18 mouse cellular contexts compared by ENCODE assay signal in the genomic region with DNA sequence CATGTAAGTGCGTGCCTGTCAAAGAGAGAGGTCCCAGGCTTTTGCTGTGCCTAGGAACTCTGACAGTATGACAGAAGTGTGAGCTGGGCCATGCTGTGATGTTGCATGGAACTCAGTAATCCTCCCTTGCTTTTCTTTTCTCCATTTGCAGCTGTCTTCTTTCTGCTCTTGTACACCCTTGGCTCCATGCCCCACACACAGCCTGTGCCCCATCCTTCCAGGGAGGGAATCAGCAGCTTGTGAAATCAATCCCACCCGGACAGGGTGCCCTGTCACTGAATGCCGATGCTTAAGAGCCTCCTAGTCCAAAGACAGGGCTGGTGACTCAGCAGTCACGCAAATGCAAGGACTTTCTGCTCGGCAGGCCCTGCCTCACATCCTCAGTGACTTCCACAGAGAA.
DNase-seq lines count a peak whose midpoint lies in the region; ATAC-seq and TF ChIP-seq lines count a peak whose summit lies in the region.
"Had no signal": no experiment of that assay in that cellular context is flagged by ENCODE, and none has a peak within 500 bp of the region (broad histone marks: within the 10 kb centered on the region; RNA-seq: fewer than 3 reads in every experiment).

No protein-coding gene starts in this region.

- TF ChIP-seq CTCF in forebrain, postnatal 0 days (IDR thresholded peaks at IDR 0.05; ENCODE audit: low read depth) = no peak
- no peak for TF ChIP-seq CTCF in lung, embryonic 14.5 days (IDR thresholded peaks at IDR 0.05; ENCODE audit: low read depth)
- no peak for TF ChIP-seq CTCF in Patski (IDR thresholded peaks at IDR 0.05)

- 0 out of 2 replicates have a peak, but pooled peaks have one; percentile 10 for ATAC-seq in forebrain, postnatal 0 days
- ATAC-seq in forebrain, embryonic 12.5 days (ENCODE audit: low FRiP score) = no peak
- peak; percentile 62; the same call in 1 of the 2 replicates for ATAC-seq in lung, embryonic 14.5 days (ENCODE audit: insufficient read depth)
- peak; percentile 74 for ATAC-seq in Patski
- ATAC-seq: activated CD4-positive, CD25-positive, alpha-beta regulatory T cell, adult 4 months; forebrain, embryonic 16.5 days; hindbrain, embryonic 16.5 days; intestine, postnatal 0 days had no signal

- in situ Hi-C loops in Patski (cut with MboI; ENCODE audit: low pct_unique_long_range_greater_than_20kb) = no loop called here

- H3K4me3 ChIP-seq in forebrain, postnatal 0 days (ENCODE audit: low read depth, low read length) = no peak overlapping the region
- H3K4me3 ChIP-seq in forebrain, embryonic 12.5 days (replicated peaks) = no peak overlapping the region
- no peak overlapping the region for H3K4me3 ChIP-seq in lung, embryonic 14.5 days (ENCODE audit: low read depth, low read length)
- H3K4me3 ChIP-seq: heart, embryonic 13.5 days; midbrain, embryonic 12.5 days had no signal

- POLR2A ChIA-PET in Patski (lab: Charles Lee) = no interaction called here

- no peaks in the 10 kb centered on the region for H3K4me1 ChIP-seq in forebrain, postnatal 0 days (ENCODE audit: insufficient read depth)
- 0 out of 2 replicates have a peak, but pooled peaks cover 2% of the 10 kb centered on the region for H3K4me1 ChIP-seq in forebrain, embryonic 12.5 days
- H3K4me1 ChIP-seq in lung, embryonic 14.5 days (ENCODE audit: insufficient read depth) = no peaks in the 10 kb centered on the region
- H3K4me1 ChIP-seq: heart, embryonic 13.5 days; midbrain, embryonic 12.5 days had no signal

- H3K27me3 ChIP-seq in forebrain, postnatal 0 days (ENCODE audit: insufficient read depth, low read length) = no peaks in the 10 kb centered on the region
- H3K27me3 ChIP-seq in forebrain, embryonic 12.5 days = no peaks in the 10 kb centered on the region; the same call in 1 of the 2 replicates
- no peaks in the 10 kb centered on the region for H3K27me3 ChIP-seq in lung, embryonic 14.5 days (ENCODE audit: insufficient read depth, low read length)
- no peaks in the 10 kb centered on the region for H3K27me3 ChIP-seq in Patski
- H3K27me3 ChIP-seq: heart, embryonic 13.5 days had no signal

- H3K9me3 ChIP-seq in forebrain, postnatal 0 days (ENCODE audit: low read length) = no peaks in the 10 kb centered on the region
- H3K9me3 ChIP-seq in forebrain, embryonic 12.5 days = no peaks in the 10 kb centered on the region
- no peaks in the 10 kb centered on the region for H3K9me3 ChIP-seq in lung, embryonic 14.5 days (ENCODE audit: low read depth, low read length)
- H3K9me3 ChIP-seq: heart, embryonic 13.5 days; midbrain, embryonic 12.5 days had no signal

- no peak overlapping the region for H3K9ac ChIP-seq in forebrain, postnatal 0 days
- no peak overlapping the region for H3K9ac ChIP-seq in forebrain, embryonic 12.5 days
- no peak overlapping the region for H3K9ac ChIP-seq in lung, embryonic 14.5 days
- H3K9ac ChIP-seq: heart, embryonic 13.5 days; midbrain, embryonic 12.5 days had no signal

- no peak overlapping the region for H3K27ac ChIP-seq in forebrain, postnatal 0 days (ENCODE audit: low read depth, low read length)
- H3K27ac ChIP-seq in forebrain, embryonic 12.5 days = no peak overlapping the region; the same call in 1 of the 2 replicates
- no peak overlapping the region for H3K27ac ChIP-seq in lung, embryonic 14.5 days (ENCODE audit: low read depth)
- H3K27ac ChIP-seq: heart, embryonic 13.5 days; midbrain, embryonic 12.5 days had no signal

- DNase-seq in forebrain, postnatal 0 days = no peak
- DNase-seq in lung, embryonic 14.5 days = peak; percentile 54
- DNase-seq in lung, postnatal 36 days = no peak
- DNase-seq in Patski (ENCODE audit: low read depth, low spot score) = no peak
- peak; percentile 31 for DNase-seq in lung, postnatal 14 days
- no peak for DNase-seq in cerebellum, adult 9-10 months
- DNase-seq: adrenal gland, postnatal 36 days; cerebellum, adult 9-11 months; heart, postnatal 4 days; kidney, postnatal 10 days; thymus, postnatal 36 days had no signal

- H3K4me2 ChIP-seq in forebrain, postnatal 0 days (ENCODE audit: low read depth) = no peak overlapping the region
- H3K4me2 ChIP-seq in forebrain, embryonic 12.5 days = no peak overlapping the region
- H3K4me2 ChIP-seq in lung, embryonic 14.5 days = no peak overlapping the region
- H3K4me2 ChIP-seq: heart, embryonic 13.5 days; midbrain, embryonic 12.5 days had no signal

- H3K36me3 ChIP-seq in forebrain, postnatal 0 days (ENCODE audit: insufficient read depth) = no peaks in the 10 kb centered on the region
- no peaks in the 10 kb centered on the region for H3K36me3 ChIP-seq in forebrain, embryonic 12.5 days (replicated peaks)
- no peaks in the 10 kb centered on the region for H3K36me3 ChIP-seq in lung, embryonic 14.5 days (ENCODE audit: insufficient read depth)
- H3K36me3 ChIP-seq: heart, embryonic 13.5 days; midbrain, embryonic 12.5 days had no signal

- CTCF ChIA-PET in Patski (lab: Charles Lee) = interaction anchor here (0.9 kb wide), 1 partner anchor 23 kb away, joined by 3 read pairs; no protein-coding TSS in a partner anchor

- WGBS in forebrain, postnatal 0 days = 49% methylated on average over 5 of the region's 5 CpGs
- WGBS in forebrain, embryonic 12.5 days = 71% methylated on average over 5 of the region's 5 CpGs
- 38% methylated on average over 5 of the region's 5 CpGs for WGBS in lung, embryonic 14.5 days

Comparison
In these comparisons a context has a peak if more than half of its experiments do, and no peak if none do; other contexts are left out.
1. DNase-seq: peak in lung, embryonic 14.5 days (single experiment) and lung, postnatal 14 days (single experiment); none in forebrain, postnatal 0 days (single experiment), lung, postnatal 36 days (single experiment), Patski (single experiment) and cerebellum, adult 9-10 months (single experiment).